Mouse (Mus musculus): ENCODE measurements around the gene C2. TPM values are rescaled to one million over a fixed set of nuclear protein-coding genes. Genes with fewer than 3 reads are reported as not detected.
"Not testable (repeated sequence)": the region's sequence is repeated elsewhere in the genome, so short reads cannot be mapped to it uniquely, and the experiment has no call there.

C2 gene
- polyA plus RNA-seq, 1 experiment from 2014 or later, result 0.94 TPM

GRCm38 (mm10) chr17:34917188-34917587 lies 19.1 kb upstream of the C2 start:
- no peaks in the 10 kb centered on the region for H3K9me3 ChIP-seq (replicated peaks; ENCODE audit: control insufficient read depth, low read length)
- H3K36me3 ChIP-seq (ENCODE audit: control insufficient read depth, insufficient read depth, low read length), result peaks cover 14% of the 10 kb centered on the region
- H3K27ac ChIP-seq (ENCODE audit: low read depth, low read length), result no peak overlapping the region
- H3K9ac ChIP-seq (ENCODE audit: low read depth, low read length), result peak overlapping the region; percentile 28; the same call in 1 of the 2 replicates
- H3K4me1 ChIP-seq (ENCODE audit: control insufficient read depth, insufficient read depth, low read length), result no peaks in the 10 kb centered on the region
- no peak overlapping the region for H3K4me3 ChIP-seq (ENCODE audit: low read depth, low read length)
- no peaks in the 10 kb centered on the region for H3K27me3 ChIP-seq (ENCODE audit: control insufficient read depth, insufficient read depth, low read length)
- no peak for ATAC-seq (replicated peaks; ENCODE audit: insufficient number of reproducible peaks, low FRiP score, low TSS enrichment)
- WGBS (ENCODE audit: insufficient replicate concordance), result 64% methylated on average over 9 of the region's 9 CpGs
- H3K4me2 ChIP-seq, result no peak overlapping the region

DNA sequence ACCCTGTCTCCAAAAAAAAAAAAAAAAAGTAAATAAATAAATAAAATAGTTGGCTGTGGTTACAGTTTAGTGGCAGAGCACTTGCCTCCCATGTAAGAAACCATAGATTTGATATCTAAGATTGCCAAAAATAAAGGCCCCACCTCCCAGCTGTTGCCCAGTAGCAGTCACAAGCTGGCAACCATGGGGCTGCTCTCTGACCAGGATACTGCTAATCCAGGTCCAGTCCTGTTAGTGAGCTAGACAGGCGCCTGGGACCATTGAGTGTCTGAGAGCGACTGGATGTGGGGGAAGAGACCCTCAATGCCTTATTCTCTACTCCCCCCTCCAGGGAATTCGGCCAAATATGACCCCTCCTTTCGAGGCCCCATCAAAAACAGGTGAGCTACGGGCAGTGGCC lies 18.3 kb upstream of the C2 start:
- Histone ChIP-seq H3K36me3 (ENCODE audit: control insufficient read depth, insufficient read depth, low read length) (peaks cover 23% of the 10 kb centered on the region), H3K9me3 (replicated peaks; ENCODE audit: control insufficient read depth, low read length) (no peaks in the 10 kb centered on the region), H3K27ac (ENCODE audit: low read depth, low read length) (no peak overlapping the region), H3K4me2 (no peak overlapping the region), H3K4me1 (ENCODE audit: control insufficient read depth, insufficient read depth, low read length) (no peaks in the 10 kb centered on the region), H3K9ac (ENCODE audit: low read depth, low read length) (no peak overlapping the region), H3K4me3 (ENCODE audit: low read depth, low read length) (no peak overlapping the region), H3K27me3 (ENCODE audit: control insufficient read depth, insufficient read depth, low read length) (no peaks in the 10 kb centered on the region)
- no peak for ATAC-seq (replicated peaks; ENCODE audit: insufficient number of reproducible peaks, low FRiP score, low TSS enrichment)
- WGBS (ENCODE audit: insufficient replicate concordance), result 80% methylated on average over 5 of the region's 5 CpGs

DNA sequence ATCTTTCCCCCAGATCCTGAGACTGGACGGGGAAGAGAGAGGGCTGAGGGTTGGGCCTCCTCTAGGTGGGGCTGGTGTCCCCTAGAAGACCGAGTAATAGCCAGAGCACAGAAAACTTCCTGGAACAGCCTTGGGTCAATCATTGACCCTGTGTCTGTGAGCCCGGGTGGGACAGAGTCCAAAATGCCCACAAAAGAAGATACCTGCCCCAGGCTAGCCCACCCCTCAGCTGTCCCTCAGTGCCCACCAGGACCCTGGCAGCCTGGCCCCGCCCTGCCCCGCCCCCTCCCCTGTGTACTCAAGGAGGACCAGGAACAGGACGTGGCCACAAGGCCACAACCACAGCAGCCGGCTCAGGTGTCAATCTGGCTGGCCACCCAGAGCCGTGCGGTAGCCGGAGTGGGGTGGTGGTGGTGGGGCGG lies 17.4 kb upstream of the C2 start:
- Histone ChIP-seq H3K4me1 (ENCODE audit: control insufficient read depth, insufficient read depth, low read length) (no peaks in the 10 kb centered on the region), H3K27me3 (ENCODE audit: control insufficient read depth, insufficient read depth, low read length) (no peaks in the 10 kb centered on the region), H3K9ac (ENCODE audit: low read depth, low read length) (no peak overlapping the region; the same call in 1 of the 2 replicates), H3K9me3 (replicated peaks; ENCODE audit: control insufficient read depth, low read length) (no peaks in the 10 kb centered on the region), H3K27ac (ENCODE audit: low read depth, low read length) (no peak overlapping the region), H3K4me3 (ENCODE audit: low read depth, low read length) (no peak overlapping the region), H3K4me2 (peak overlapping the region; percentile 22; the same call in 1 of the 2 replicates), H3K36me3 (ENCODE audit: control insufficient read depth, insufficient read depth, low read length) (peaks cover 32% of the 10 kb centered on the region)
- 21% methylated on average over 11 of the region's 11 CpGs for WGBS (ENCODE audit: insufficient replicate concordance)
- ATAC-seq (replicated peaks; ENCODE audit: insufficient number of reproducible peaks, low FRiP score, low TSS enrichment), result no peak

- Histone ChIP-seq H3K9me3 (replicated peaks; ENCODE audit: control insufficient read depth, low read length) (no peaks in the 10 kb centered on the region), H3K4me1 (ENCODE audit: control insufficient read depth, insufficient read depth, low read length) (no peaks in the 10 kb centered on the region), H3K36me3 (ENCODE audit: control insufficient read depth, insufficient read depth, low read length) (peaks cover 33% of the 10 kb centered on the region), H3K4me2 (peak within 1 kb of the TSS; percentile 22; the same call in 1 of the 2 replicates), H3K27me3 (ENCODE audit: control insufficient read depth, insufficient read depth, low read length) (no peaks in the 10 kb centered on the region), H3K4me3 (ENCODE audit: low read depth, low read length) (no peak within 1 kb of the TSS), H3K27ac (ENCODE audit: low read depth, low read length) (no peak within 1 kb of the TSS), H3K9ac (ENCODE audit: low read depth, low read length) (no peak within 1 kb of the TSS)
- ATAC-seq (replicated peaks; ENCODE audit: insufficient number of reproducible peaks, low FRiP score, low TSS enrichment), result no peak
- WGBS (ENCODE audit: insufficient replicate concordance), result 33% methylated on average over 18 of the region's 18 CpGs
Observed at GRCm38 (mm10) chr17:34913930-34914665, 16.0 kb upstream of the C2 start, which contains the start of gene Slc44a4. Gene Slc44a4 (plus strand): TSS chr17:34914466.

DNA sequence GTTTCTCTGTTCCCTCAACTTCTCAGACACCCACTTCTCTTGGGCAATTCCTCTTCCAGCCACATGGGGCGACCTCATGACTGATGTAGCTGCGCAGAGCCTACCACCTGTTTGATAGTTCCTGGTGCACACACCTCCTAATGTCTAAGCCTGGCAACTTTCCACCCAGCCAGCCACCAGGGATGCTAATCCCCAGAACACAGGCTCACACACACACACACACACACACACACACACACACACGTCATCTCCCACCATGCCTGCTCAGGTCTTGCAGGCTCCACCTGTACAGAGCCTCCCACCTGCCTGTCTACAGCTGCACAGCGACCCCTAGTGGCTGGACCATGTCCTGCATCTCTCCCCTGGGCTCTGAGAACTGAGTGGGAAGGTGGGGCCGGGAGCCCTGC lies 13.9 kb upstream of the C2 start:
- no peak for ATAC-seq (replicated peaks; ENCODE audit: insufficient number of reproducible peaks, low FRiP score, low TSS enrichment)
- Histone ChIP-seq H3K9me3 (replicated peaks; ENCODE audit: control insufficient read depth, low read length) (no peaks in the 10 kb centered on the region), H3K27me3 (ENCODE audit: control insufficient read depth, insufficient read depth, low read length) (no peaks in the 10 kb centered on the region), H3K4me2 (no peak overlapping the region), H3K4me1 (ENCODE audit: control insufficient read depth, insufficient read depth, low read length) (no peaks in the 10 kb centered on the region), H3K36me3 (ENCODE audit: control insufficient read depth, insufficient read depth, low read length) (peaks cover 42% of the 10 kb centered on the region), H3K27ac (ENCODE audit: low read depth, low read length) (no peak overlapping the region), H3K4me3 (ENCODE audit: low read depth, low read length) (no peak overlapping the region), H3K9ac (ENCODE audit: low read depth, low read length) (no peak overlapping the region)
- 47% methylated on average over 5 of the region's 5 CpGs for WGBS (ENCODE audit: insufficient replicate concordance)

DNA sequence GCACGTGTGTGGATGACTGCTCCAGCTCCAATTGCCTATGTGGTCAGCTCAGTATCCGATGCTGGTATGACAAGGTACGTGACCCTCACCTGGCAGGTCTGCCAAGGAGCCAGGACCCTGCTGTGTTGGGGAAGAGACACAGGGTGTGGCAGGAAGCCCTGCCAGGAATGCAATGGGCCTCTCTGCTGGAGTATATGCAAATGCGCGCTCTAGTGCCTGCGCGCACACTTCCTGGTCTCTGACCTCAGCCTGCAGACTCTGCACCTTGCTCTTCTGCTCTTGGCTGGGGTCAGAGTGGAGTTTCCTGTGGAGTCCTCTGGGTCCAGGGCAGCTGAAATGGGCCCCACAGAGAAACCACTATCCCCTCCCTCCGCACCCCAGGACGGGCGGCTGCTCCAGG lies 12.9 kb upstream of the C2 start:
- no peaks in the 10 kb centered on the region for H3K27me3 ChIP-seq (ENCODE audit: control insufficient read depth, insufficient read depth, low read length)
- H3K4me3 ChIP-seq (ENCODE audit: low read depth, low read length), result no peak overlapping the region
- no peaks in the 10 kb centered on the region for H3K4me1 ChIP-seq (ENCODE audit: control insufficient read depth, insufficient read depth, low read length)
- H3K27ac ChIP-seq (ENCODE audit: low read depth, low read length), result no peak overlapping the region
- 91% methylated on average over 10 of the region's 10 CpGs for WGBS (ENCODE audit: insufficient replicate concordance)
- no peaks in the 10 kb centered on the region for H3K9me3 ChIP-seq (replicated peaks; ENCODE audit: control insufficient read depth, low read length)
- ATAC-seq (replicated peaks; ENCODE audit: insufficient number of reproducible peaks, low FRiP score, low TSS enrichment), result no peak
- no peak overlapping the region for H3K9ac ChIP-seq (ENCODE audit: low read depth, low read length)
- no peak overlapping the region for H3K4me2 ChIP-seq
- peaks cover 51% of the 10 kb centered on the region for H3K36me3 ChIP-seq (ENCODE audit: control insufficient read depth, insufficient read depth, low read length)

- Histone ChIP-seq H3K4me2 (no peak overlapping the region), H3K4me1 (ENCODE audit: control insufficient read depth, insufficient read depth, low read length) (no peaks in the 10 kb centered on the region), H3K36me3 (ENCODE audit: control insufficient read depth, insufficient read depth, low read length) (peaks cover 33% of the 10 kb centered on the region), H3K27me3 (ENCODE audit: control insufficient read depth, insufficient read depth, low read length) (no peaks in the 10 kb centered on the region), H3K9ac (ENCODE audit: low read depth, low read length) (no peak overlapping the region), H3K4me3 (ENCODE audit: low read depth, low read length) (no peak overlapping the region), H3K9me3 (replicated peaks; ENCODE audit: control insufficient read depth, low read length) (no peaks in the 10 kb centered on the region), H3K27ac (ENCODE audit: low read depth, low read length) (no peak overlapping the region)
- WGBS (ENCODE audit: insufficient replicate concordance), result 83% methylated on average over 9 of the region's 9 CpGs
- ATAC-seq (replicated peaks; ENCODE audit: insufficient number of reproducible peaks, low FRiP score, low TSS enrichment), result no peak
Observed at GRCm38 (mm10) chr17:34902895-34903294, 4.8 kb upstream of the C2 start.

- not testable (repeated sequence) for H3K9ac ChIP-seq (ENCODE audit: low read depth, low read length); H3K9me3 ChIP-seq (replicated peaks; ENCODE audit: control insufficient read depth, low read length); H3K27me3 ChIP-seq (ENCODE audit: control insufficient read depth, insufficient read depth, low read length); H3K4me1 ChIP-seq (ENCODE audit: control insufficient read depth, insufficient read depth, low read length); H3K4me2 ChIP-seq; ATAC-seq (replicated peaks; ENCODE audit: insufficient number of reproducible peaks, low FRiP score, low TSS enrichment); H3K4me3 ChIP-seq (ENCODE audit: low read depth, low read length); H3K27ac ChIP-seq (ENCODE audit: low read depth, low read length)
- 90% methylated on average over 8 of the region's 10 CpGs for WGBS (ENCODE audit: insufficient replicate concordance)
- peaks cover 24% of the 10 kb centered on the region for H3K36me3 ChIP-seq (ENCODE audit: control insufficient read depth, insufficient read depth, low read length)
Observed at GRCm38 (mm10) chr17:34901948-34902347, 3.9 kb upstream of the C2 start.

GRCm38 (mm10) chr17:34900826-34901225 lies 2.8 kb upstream of the C2 start:
- H3K9ac ChIP-seq (ENCODE audit: low read depth, low read length); H3K27ac ChIP-seq (ENCODE audit: low read depth, low read length); H3K4me3 ChIP-seq (ENCODE audit: low read depth, low read length); H3K9me3 ChIP-seq (replicated peaks; ENCODE audit: control insufficient read depth, low read length); H3K4me2 ChIP-seq; ATAC-seq (replicated peaks; ENCODE audit: insufficient number of reproducible peaks, low FRiP score, low TSS enrichment); H3K27me3 ChIP-seq (ENCODE audit: control insufficient read depth, insufficient read depth, low read length): not testable (repeated sequence)
- Histone ChIP-seq H3K4me1 (ENCODE audit: control insufficient read depth, insufficient read depth, low read length) (peaks cover 15% of the 10 kb centered on the region; the same call in 1 of the 2 replicates), H3K36me3 (ENCODE audit: control insufficient read depth, insufficient read depth, low read length) (peaks cover 19% of the 10 kb centered on the region)

Data from heart, embryonic 11.5 days (tissue).